20 mouse cellular contexts compared by ENCODE assay signal in genomic region chr8:126704706-126705105, GRCm38 (mm10).
"Had no signal": no experiment of that assay in that cellular context is flagged by ENCODE, and none has a peak within 500 bp of the region (broad histone marks: within the 10 kb centered on the region; RNA-seq: fewer than 3 reads in every experiment).

No protein-coding gene starts in this region.

- H3K4me3 ChIP-seq: kidney, embryonic 15.5 days; limb, embryonic 12.5 days; limb, embryonic 15.5 days; liver, embryonic 13.5 days; lung, embryonic 15.5 days; midbrain, embryonic 13.5 days; neural tube, embryonic 12.5 days; neural tube, embryonic 15.5 days; stomach, embryonic 15.5 days had no signal

- H3K9me3 ChIP-seq: kidney, embryonic 15.5 days; limb, embryonic 12.5 days; limb, embryonic 15.5 days; liver, embryonic 13.5 days; lung, embryonic 15.5 days; midbrain, embryonic 13.5 days; neural tube, embryonic 12.5 days; neural tube, embryonic 15.5 days; stomach, embryonic 15.5 days had no signal

- H3K27me3 ChIP-seq: kidney, embryonic 15.5 days; limb, embryonic 15.5 days; liver, embryonic 13.5 days; lung, embryonic 15.5 days; midbrain, embryonic 13.5 days; neural tube, embryonic 12.5 days; neural tube, embryonic 15.5 days; stomach, embryonic 15.5 days had no signal

- H3K4me1 ChIP-seq: neural tube, embryonic 12.5 days had no signal

- H3K4me2 ChIP-seq: kidney, embryonic 15.5 days; limb, embryonic 12.5 days; limb, embryonic 15.5 days; liver, embryonic 13.5 days; lung, embryonic 15.5 days; midbrain, embryonic 13.5 days; neural tube, embryonic 12.5 days; neural tube, embryonic 15.5 days; stomach, embryonic 15.5 days had no signal

- DNase-seq: kidney, adult 8-10 months; kidney, postnatal 14 days; left cerebral cortex, postnatal 4 days; liver, embryonic 13.5 days; lung, adult 18-20 months; lung, postnatal 10 days; lung, postnatal 36 days; retina, postnatal 1 day; right cerebral cortex, postnatal 25 days; spleen, adult 18-20 months; thymus, postnatal 25 days had no signal

- H3K27ac ChIP-seq: kidney, embryonic 15.5 days; limb, embryonic 12.5 days; limb, embryonic 15.5 days; lung, embryonic 15.5 days; midbrain, embryonic 13.5 days; neural tube, embryonic 12.5 days; neural tube, embryonic 15.5 days; stomach, embryonic 15.5 days had no signal

- H3K9ac ChIP-seq: kidney, embryonic 15.5 days; limb, embryonic 12.5 days; limb, embryonic 15.5 days; liver, embryonic 13.5 days; lung, embryonic 15.5 days; midbrain, embryonic 13.5 days; neural tube, embryonic 12.5 days; neural tube, embryonic 15.5 days; stomach, embryonic 15.5 days had no signal

- ATAC-seq: intestine, postnatal 0 days; midbrain, embryonic 13.5 days had no signal

- H3K36me3 ChIP-seq: kidney, embryonic 15.5 days; limb, embryonic 12.5 days; limb, embryonic 15.5 days; liver, embryonic 13.5 days; lung, embryonic 15.5 days; midbrain, embryonic 13.5 days; neural tube, embryonic 12.5 days; neural tube, embryonic 15.5 days; stomach, embryonic 15.5 days had no signal
